Mouse (Mus musculus) bone marrow macrophage, adult 2 months (primary cell): ENCODE measurements around the gene Eci2. TPM values are rescaled to one million over a fixed set of nuclear protein-coding genes. Genes with fewer than 3 reads are reported as not detected.
A peak's percentile ranks its signal among the peaks of the same experiment; 100 is the strongest.
"Not testable (repeated sequence)": the region's sequence is repeated elsewhere in the genome, so short reads cannot be mapped to it uniquely, and the experiment has no call there.

ENCODE experiments used
- H3K27ac ChIP-seq: 2 replicates; pipeline ENCODE4 v1.5.1; 2012; ENCODE audit warnings: low read depth, low read length; ENCODE audit not compliant: insufficient read depth
- H3K4me1 ChIP-seq: 2 replicates; pipeline ENCODE4 v1.6.1; 2012; ENCODE audit warnings: low read length; ENCODE audit not compliant: control insufficient read depth, insufficient read depth
- H3K4me3 ChIP-seq: 2 replicates; pipeline ENCODE4 v1.5.1; 2012; ENCODE audit warnings: mild to moderate bottlenecking, low read length, moderate library complexity; ENCODE audit not compliant: insufficient read depth
- CTCF ChIP-seq: IDR thresholded peaks from 2 replicates; pipeline ENCODE4 v1.5.1; 2012; ENCODE audit warnings: low read depth, mild to moderate bottlenecking, low read length, moderate library complexity
- POLR2A ChIP-seq: IDR thresholded peaks from 2 replicates; pipeline ENCODE4 v1.6.1; 2012; ENCODE audit warnings: mild to moderate bottlenecking, low read depth, low read length, borderline replicate concordance
- polyA plus RNA-seq: library from polyadenylated mRNA; stranded (reverse); fragments of >200 nt; gene quantifications from 2 replicates; pipeline ENCODE4 v1.2.4, GENCODE M21; 2012; ENCODE audit not compliant: missing spikeins, insufficient read depth, insufficient read length

The Eci2 gene
- polyA plus RNA-seq, 1 experiment, result 47.4 TPM

GRCm38 (mm10) chr13:34963511-34964397, 63.1 kb downstream of the Eci2 start, which contains the start of gene Eci3:
Gene Eci3 (minus strand): TSS chr13:34963810.
- Histone ChIP-seq H3K27ac (no peak within 1 kb of the TSS), H3K4me3 (peak within 1 kb of the TSS; percentile 43), H3K4me1 (no peaks in the 10 kb centered on the region)
- TF ChIP-seq CTCF (no peak), POLR2A (no peak)

DNA sequence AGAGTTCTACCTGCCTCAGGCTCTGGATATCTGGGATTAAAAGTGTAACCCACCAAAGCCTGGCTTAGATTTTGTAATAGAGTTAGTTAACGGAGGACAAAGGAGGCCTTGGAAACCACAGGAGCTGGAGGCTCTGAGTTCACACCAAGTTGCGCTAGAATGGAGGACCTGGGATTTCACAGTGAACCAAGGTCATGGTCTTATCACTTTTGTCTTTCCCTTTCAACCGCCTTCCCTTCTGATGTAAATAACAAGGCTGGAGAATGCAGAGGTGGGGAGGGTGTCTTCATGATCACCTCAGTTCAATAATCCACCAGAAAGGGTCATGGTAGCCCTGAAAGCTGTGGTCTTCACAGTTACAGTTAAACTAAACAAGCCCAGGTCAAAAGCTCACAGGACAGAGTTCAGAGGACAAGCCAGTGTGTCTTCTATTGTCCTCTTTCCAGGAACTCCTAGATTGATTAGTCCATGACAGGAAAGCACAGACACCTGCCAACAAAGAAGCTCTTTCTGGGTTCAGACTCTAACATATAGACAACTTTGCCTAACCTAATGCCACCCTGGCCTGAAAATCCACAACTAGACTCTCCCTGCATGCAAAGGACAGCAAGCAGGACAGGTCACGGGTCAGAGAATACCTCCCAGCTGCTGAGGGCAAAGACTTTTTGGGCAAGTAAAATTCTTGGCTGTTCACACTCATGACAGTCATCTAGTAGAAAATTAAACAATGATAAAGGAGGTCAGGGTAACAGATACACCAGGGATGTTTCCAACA, 65.7 kb downstream of the Eci2 start:
- Histone ChIP-seq H3K27ac (no peak overlapping the region), H3K4me3 (no peak overlapping the region), H3K4me1 (no peaks in the 10 kb centered on the region)
- TF ChIP-seq CTCF (no peak), POLR2A (no peak)

- not testable (repeated sequence) for H3K27ac ChIP-seq, H3K4me1 ChIP-seq, H3K4me3 ChIP-seq
Observed at GRCm38 (mm10) chr13:34958158-34958557, 68.7 kb downstream of the Eci2 start.

DNA sequence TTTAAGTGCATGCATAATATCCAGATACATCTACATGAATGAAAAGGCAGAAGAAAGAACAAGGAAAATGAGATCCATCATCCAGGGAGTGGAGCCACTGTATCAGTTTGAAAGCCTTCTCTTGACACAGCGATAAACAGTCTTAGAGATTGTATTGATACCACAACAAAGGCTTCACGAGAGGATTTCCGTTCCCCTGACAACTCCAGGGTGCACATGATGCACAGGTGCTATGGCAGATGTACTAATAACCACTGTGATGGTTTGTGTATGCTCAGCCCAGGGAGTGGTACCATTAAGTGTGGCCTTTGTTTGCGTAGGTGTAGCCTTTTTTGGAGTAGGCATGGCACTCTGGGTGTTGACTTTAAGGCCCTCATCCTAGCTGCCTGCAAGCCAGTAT, 70.0 kb downstream of the Eci2 start:
- TF ChIP-seq POLR2A, result no peak
- no peak for TF ChIP-seq CTCF

DNA sequence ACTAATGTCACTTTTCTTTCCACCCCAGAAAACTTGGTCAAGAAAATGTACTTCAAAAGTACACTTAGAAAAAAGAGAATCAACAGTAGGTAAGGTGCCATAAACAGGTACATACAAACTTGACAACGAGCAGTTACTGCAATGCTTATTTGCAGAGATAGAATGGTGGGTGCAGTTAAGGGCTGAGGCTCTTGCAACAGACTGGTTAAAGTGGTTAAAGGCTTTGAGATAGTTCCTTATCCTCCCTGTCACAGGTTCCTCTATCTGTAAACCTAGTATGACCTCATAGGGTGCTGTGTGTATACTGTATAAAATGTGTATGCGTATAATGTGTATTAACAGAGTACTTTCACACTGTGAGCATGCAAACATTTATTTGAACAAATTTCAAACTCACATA, 75.5 kb downstream of the Eci2 start:
- H3K27ac ChIP-seq, H3K4me3 ChIP-seq, H3K4me1 ChIP-seq: not testable (repeated sequence)

More for the DNA sequence above, 70.0 kb downstream of the Eci2 start:
- Histone ChIP-seq H3K27ac (no peak overlapping the region), H3K4me1 (no peaks in the 10 kb centered on the region), H3K4me3 (no peak overlapping the region)

DNA sequence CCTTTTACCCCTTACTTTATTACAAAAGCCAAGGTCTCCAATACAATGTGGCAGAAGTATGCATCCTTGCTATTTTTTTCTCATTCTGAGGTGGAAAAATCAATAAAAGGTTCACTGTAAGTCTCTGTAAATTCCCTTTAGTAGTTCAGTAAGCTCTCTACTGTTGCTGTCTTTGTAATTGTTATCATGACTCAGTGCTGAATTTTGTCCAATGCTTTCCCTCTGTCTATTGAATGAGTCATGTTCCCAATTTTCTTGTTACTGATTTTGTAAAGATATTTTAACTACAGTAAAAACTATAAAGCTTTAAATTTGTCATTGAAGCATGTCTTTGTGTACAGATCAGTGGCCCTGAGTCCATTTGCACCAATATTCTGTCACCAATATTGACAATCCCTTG, 84.5 kb downstream of the Eci2 start:
- no peak overlapping the region for H3K27ac ChIP-seq
- H3K4me1 ChIP-seq, result no peaks in the 10 kb centered on the region
- no peak for TF ChIP-seq CTCF
- TF ChIP-seq POLR2A, result no peak
- no peak overlapping the region for H3K4me3 ChIP-seq

- no peak for TF ChIP-seq POLR2A
- no peak for TF ChIP-seq CTCF
- H3K27ac ChIP-seq, result no peak overlapping the region
- no peak overlapping the region for H3K4me3 ChIP-seq
- no peaks in the 10 kb centered on the region for H3K4me1 ChIP-seq
Observed at GRCm38 (mm10) chr13:34934931-34935644, 91.8 kb downstream of the Eci2 start.

Other genes starting within 250 kb of the Eci2 start
- 72.9 and 79.3 TPM in 2 replicates for gene Prpf4b, start 151.8 kb downstream of the Eci2 start, polyA plus RNA-seq
- gene Fam217a, start 102.8 kb downstream of the Eci2 start, polyA plus RNA-seq, result not detected in 2 replicates
- gene 4933417A18Rik, start 102.7 kb downstream of the Eci2 start, polyA plus RNA-seq, result not detected in 2 replicates
- not detected in 2 replicates for gene Eci3, start 63.3 kb downstream of the Eci2 start, polyA plus RNA-seq